Mouse (Mus musculus): ENCODE measurements at regions not wholly inside any gene's neighbourhood (a gene's known extent, or its start where the extent isn't known, plus 50 kb on each side); places are given as distances from the start of the nearest gene placed in this dataset.
A peak's percentile ranks its signal among the peaks of the same experiment; 100 is the strongest.

DNA sequence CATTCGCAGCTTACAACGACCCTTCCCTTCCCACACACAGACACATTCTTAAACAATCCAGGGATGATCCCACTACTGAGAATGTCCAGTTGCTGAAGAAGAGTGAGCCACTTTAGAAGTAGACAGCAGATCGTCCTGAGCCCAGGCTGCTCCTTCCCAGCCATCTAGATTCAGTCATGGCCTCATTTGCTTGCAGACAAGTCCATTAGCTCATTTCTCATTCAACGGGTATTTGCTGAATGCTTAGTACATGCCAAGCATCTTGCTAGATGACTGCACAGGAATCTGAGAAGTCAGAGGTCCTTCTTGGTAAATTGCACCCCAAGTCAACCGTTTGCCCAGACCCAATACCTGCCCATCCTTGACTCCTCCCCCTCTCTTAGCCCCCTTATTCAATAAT is 57.8 kb downstream of the Ier5 start:
- no peak for DNase-seq

DNA sequence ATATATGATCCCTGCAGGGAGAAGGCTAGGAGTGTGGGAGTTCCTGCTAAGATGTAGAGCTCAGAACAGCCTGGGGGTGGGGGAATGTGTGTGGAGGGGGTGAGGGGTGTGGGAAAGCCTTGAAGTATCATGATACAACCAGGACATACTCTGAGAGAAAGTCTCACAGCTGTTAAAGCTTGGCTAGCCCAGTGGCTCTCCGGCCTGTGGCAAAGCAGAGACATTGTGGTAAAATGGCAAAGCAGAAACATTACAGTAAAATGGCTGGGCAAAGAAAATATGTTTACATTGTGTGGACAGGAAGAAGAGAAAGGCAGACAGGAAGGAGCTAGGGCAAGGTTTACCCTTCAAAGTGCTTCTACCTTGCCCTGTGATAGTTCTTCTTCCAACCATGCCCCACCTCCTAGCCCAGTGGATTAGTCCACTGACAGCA is 58.5 kb downstream of the Ier5 start:
- DNase-seq, result no peak

DNA sequence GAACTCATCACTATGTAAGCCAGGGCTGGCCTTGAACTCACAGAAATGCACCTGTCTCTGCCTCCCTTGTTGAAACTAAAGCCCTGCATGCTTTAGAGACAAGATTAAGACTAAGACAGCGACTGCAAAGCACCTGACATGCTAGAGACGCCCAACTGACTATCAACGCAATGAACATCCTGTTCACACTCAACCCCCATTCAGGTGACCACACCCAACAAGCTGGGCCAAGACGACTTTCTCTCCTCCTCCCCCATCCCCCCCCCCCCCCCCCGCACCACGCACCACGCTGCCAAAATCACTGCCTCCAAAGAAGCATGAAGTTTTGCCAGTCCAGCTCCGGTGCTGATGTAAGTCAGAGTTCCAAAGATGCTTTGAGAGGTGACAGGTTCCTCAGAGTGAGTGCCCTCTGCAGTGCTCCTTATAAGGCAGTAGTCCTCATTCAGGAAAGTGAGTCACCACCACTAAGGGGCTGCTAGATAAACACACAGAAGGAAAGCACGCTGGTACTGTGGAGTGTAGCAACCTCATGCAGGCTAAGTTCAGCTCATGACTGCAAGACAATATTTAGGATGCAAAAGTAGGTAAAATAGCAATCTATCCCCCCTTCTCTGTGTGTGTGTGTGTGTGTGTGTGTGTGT is 59.2 kb downstream of the Ier5 start:
- DNase-seq, result no peak

DNA sequence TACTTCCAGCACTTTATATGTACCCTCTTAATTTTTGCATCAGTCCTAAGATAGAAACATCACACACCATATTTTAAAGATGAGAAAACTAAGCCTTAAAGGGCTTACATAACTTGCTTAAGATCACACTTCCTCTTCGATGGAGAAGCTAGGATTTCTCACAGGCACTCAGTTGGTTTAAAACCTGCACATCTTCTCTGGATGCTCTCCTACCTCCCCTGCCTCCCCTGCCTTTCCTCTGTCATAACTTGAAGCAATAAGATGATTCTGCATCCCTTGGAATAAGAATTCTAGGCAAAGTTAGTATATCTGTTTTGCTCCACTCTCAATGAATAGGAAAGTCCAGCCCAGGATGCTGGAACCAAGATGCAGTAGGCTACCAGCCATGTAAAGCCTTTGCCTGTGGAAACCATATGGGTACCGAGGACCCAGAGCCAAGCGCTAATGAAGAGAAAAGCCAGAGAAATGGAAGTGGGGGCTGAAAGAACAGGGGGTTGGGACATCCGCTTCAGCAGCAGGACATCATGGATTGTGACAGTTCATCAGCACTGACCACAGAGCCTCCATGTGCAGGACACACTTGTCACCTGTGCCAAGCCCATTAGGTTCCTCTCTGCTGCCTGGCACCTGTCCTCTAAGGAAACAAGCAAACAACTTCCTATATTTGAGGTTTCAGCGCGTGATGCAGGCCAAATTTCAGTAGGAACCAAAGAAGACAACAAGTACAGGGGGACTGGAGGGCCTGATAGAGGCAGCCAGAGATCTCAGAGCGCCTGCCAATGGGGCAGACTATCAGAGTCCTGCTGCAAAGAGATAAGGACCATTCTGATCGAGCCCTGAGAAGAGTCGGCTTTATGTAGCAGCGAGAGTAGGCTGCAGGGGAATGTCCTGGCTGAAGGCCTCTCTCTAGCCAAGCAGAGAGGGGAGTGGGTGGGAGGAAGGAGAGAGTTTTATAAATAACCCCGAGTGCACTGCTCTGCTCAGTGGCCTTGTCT is 60.5 kb downstream of the Ier5 start:
- DNase-seq, result no peak

DNA sequence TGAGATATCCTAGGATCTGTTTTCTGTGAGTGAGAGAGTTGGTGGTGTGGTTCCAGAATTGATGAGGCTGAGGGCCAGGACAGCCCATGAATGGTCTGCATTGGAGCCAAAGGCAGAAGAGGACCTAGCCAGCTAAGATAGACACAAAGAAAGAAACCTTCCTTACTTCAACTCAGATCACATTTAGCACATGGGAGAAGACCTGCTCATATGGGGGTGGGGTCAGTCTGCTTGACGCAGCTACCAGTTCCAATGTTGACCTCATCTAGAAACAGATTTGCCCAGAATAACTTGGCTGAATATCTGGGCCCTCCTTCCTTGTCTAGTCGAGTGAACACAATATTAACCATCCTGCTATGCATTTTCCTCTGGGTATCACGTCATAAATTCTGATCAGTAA is 62.0 kb downstream of the Ier5 start:
- DNase-seq, result no peak

DNA sequence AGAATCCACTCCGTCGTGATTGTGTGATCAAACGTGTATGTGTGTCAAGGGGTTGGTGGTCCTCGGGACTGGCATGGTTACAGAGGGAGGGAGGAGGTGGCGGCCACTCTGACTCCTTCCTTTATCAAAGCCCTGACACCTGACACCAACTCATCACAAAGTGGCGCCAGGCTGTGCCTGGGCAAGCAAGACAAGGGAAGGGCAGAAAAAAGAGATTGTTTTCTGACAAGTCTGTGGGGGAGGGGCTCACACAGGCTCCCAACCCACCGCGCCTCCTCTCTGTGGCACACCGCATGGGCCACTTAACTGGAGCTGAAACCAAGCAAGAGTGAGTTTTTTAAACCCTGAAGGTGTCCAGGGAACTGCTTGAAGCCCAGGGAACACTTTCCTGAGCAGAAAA is 68.5 kb downstream of the Ier5 start:
- DNase-seq, result no peak

DNA sequence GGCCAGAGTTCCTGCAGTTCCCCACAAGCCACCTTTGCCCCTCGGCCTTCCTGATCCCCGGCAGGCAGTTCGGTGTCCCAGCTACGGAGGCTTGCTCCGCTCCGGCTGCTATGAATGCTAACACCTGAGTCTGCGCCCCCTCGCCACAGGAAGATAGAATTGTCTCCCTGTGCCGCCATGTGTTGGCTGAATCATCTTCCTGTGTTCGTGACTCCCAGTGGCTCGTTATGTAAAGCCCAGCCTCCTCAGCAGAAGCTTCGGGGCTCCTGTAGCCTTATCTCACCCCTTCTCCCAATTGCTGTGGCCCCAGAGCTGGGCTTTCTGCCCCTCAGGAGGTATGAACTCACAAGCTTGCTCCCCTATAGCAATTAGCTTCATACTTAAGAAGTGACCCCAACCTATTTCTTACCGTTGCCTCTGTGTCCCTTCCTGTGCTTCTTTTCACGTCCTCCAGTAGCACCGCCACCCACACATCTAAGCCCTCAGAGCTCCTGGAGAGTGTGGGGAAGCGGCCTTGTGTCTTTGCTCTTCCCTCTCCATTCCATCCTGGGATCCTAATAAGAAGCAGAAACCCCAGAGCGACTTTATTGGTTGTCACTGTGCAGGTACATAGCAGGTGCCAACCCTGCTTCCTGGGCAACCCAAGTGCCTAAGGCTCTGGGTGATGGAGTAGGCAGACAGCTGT is 70.1 kb downstream of the Ier5 start:
- no peak for DNase-seq

DNA sequence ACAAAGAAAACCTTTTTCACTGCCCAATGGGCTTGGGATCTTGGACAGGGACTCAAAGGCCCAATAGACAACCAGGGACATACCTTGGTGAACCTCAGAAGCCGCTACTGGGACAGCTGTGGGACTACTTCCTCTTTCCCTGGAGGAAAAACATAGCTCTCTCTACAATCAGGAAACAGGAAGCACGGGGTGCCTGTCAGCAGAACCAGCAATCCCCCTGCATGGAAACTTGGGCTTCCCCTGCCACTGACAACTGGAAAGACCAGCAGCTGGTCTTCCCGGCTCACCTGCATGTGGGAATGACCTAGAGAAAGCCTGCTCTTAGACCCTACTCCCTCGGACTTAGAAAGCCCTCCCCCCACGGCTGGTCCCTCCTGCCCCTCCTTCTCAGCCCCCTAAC is 70.7 kb downstream of the Ier5 start:
- DNase-seq, result no peak

DNA sequence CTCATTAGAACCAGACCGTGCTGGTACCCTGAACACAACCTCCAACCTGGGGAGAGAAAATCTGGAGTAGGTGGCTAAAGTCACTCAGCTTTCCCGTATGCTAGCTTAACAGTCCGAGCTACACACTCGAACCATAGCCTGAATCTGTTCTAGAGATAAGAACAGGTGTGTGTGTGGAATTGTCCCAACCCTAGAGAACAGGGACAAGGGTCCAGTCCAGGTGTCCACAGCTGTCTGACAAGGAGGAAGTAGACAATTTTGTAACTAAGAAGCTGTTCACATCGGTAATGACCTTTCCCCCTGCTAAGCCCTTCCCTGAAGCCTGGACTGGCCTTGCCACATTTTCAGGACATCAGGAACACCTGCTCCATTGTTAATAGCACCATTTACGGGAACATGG is 71.3 kb downstream of the Ier5 start:
- no peak for DNase-seq

DNA sequence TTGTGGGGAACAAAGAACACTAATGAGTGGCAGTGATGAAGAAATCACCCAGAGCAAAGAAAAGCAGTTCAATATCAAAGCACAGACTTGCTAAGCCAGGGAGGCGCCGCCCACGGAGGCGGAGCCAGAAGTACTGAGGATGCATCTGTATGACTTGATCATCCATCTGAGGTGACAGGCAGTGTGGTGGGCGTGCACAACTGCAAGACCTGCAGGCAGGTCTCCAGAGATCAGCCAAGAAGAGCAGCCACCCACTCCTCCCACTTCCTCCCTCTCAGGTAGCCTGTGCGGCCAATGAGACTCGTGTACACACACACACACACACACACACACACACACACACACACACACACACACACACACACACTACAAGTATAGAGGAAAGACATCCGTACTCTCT is 71.9 kb downstream of the Ier5 start:
- no peak for DNase-seq

DNA sequence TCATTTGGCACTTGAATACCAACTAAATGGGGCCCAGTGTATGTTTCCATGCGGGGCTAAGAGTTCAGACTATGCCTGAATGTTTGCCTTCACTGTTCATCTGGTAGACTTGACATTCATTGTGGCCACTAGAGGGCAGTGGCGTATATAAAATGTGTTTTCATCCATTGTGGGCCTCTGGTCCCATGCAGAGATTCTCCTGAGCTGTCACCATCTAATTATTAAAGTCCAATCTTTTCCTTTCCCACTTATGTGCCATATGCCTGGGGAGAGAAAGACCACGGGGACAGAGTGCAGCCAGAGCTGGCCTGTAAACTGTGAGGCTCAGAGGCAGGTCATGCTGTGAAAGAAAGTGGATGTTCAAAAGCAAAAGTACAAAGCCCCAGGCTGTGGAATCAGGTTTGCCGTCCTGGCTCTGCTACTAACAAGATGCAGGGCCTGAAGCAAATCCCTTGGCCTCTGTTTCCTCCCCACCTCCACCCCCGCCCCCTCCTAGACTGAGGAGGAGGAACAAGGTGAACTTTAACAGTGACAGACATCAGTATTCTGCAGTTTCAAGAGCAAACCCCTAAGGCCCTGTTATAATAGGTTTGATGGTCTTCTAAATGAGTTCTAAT is 73.5 kb downstream of the Ier5 start:
- DNase-seq, result peak; percentile 50

DNA sequence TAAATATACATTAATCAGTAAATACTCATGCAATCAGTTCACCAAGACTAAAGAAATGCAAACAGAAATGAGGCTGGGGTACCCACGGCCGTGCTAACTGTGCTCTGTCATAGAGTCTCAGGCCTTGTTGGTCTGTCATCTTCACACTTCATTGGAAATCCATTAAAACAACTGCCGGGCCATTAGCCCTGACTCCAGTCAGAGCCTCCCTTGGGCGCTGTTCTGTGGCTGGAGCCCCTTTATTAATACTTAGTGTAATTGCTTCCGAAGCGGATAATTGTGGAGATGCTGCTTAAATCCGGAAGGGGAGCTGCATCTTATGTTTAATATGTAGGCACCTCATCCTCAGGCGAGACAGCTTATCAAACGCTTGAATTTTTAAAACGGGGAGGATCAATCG is 76.1 kb downstream of the Ier5 start:
- no peak for DNase-seq

DNA sequence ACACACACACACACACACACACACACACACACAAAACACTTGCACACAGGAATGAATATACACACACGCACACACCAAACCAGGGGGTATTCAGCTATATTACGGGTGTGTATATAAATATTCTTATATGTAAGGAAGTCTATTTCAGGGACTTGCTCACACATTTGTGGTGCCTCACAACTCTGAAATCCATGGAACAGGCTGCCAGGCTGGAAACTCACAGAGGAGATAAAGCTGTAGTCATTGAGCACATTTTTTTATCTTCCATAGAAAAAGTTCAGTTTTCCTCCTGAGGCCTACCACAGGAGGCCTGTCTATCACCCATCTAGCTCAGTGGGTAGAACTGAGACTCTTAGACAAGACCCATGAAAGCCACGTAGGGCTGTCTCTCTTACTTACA is 83.8 kb downstream of the Ier5 start:
- DNase-seq, result no peak

DNA sequence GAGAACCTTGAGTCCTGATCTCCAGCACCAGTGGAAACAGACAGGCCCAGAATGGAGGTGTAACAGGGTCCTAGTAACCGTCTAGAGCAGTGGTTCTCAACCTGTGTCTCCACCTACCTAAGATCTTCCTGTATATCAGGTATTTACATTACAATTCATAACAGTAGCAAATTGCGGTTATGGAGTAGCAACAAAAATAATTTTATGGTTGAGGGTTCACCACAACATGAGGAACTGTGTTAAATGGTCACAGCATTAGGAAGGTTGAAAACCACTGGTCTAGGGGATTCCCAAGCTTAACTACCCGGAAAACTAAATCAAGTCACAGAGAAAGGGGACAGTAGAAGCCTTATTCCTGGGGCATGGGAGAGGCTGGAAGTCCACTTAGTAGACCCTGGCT is 84.5 kb downstream of the Ier5 start:
- DNase-seq, result no peak

DNA sequence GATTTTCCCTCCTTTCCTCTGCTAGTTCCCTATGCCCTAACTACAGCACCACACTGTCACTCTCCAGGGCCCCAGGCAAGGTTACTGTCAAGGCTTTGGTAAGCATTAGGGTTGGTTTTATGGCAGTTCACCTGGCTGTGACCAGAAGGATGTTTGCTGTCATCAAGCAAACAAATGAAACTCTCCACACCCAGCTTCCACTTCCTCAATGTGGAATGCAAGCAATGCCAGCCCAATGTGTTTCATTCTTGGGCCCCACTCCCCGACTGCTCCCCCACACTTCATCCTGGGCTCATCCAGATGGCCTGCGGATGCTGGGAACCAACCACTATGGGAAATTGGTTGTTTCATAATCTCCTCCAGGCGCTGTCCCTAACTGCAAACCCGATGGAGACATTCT is 85.7 kb downstream of the Ier5 start:
- no peak for DNase-seq

DNA sequence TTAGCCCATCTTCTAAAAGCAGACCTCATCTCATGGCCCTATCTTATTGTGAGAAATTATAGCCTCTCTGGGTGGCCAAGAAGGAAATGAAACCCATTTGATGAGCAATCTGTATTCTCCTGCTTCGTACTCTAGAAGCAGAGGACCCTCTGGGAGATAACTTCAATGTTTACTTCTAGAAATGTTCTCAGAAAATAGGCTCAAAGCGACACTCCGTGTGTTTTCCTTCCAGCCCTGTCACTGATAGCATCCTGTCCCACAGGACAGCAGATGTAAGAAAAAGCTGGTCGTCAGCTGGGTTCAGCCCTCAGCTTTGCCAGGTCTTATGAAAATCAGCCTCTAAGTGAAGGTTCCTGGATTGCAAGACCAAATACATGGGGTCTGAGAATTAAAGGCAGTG is 86.1 kb downstream of the Ier5 start:
- DNase-seq, result no peak

DNA sequence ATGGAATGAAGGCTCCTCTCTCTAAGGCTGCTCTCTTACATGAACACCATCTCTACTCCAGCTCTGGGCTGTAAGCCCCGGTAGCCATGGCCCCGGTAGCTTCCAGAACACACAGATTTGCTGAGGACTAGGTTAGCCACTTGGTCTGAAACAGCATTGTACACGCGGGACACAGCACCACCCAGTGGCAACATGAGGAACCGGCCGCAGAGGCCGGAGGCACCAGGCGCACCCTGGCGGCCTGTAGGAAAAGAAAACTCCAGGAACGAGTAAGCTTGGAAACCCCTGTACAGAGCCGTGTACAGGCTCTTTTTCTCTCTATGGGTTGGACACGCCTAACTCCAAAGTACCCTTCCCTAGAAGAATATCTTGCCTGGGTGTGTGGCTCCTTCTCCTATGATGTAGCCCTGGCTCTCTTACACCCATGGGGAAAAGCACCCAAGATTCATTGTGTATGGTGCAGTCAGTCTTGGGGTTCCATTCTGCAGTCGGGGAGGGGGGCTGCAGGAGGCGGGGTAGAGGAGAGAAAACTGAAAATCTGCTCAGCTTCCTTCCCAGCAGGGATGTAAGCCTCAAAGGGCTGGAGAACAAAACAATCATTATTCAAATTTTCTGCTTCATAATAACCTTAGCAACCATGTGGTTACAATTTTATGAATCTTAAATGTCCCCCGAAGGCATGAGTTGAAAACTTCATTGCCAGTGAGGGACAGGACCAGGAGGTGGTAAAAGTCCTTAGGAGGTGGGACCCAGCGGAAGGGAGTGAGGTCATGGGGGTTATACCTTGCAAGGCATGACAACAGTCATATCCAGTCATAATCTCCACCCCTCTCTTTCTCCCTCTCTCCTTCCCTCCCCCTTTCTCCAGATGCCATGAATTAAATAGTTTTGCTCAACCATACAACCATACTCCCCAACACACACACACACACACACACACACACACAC is 92.6 kb downstream of the Ier5 start:
- DNase-seq, result peak; percentile 76

DNA sequence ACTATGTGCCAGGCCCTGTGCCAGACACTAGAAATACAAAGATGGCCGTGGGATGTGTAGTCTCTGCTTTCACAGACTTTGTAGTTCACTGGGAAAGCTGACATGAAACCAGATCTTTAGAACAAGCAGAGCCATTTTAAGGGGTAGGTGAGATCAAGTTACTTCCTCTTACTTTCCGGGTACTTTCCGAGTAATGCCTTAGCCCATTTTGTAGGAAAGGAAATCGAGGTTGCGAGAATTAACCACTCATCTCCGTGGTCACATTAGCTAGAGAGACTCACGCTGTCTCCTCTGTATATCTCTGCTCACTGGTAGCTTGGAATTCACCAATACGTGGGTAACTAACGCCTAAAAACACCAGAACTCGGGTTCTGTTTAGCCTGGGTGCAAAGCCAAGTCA is 93.3 kb downstream of the Ier5 start:
- no peak for DNase-seq

DNA sequence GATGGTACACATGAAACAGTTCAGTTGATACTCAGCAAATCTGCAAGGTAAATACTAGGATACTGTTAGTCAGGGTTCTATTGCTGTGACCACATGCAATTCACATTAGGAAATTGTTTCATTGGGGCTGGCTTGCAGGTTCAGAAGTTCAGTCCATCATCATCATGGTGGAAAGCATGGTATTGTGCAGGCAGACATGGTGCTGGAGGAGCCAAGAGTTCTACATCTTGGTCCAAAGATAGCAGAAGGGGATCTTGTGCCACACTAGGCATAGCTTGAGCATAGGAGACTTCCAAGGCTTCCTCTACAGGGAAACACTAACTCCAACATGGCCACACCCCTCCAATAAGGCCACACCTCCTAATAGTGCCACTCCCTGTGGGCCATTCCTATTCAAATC is 99.1 kb downstream of the Ier5 start:
- DNase-seq, result no peak

DNA sequence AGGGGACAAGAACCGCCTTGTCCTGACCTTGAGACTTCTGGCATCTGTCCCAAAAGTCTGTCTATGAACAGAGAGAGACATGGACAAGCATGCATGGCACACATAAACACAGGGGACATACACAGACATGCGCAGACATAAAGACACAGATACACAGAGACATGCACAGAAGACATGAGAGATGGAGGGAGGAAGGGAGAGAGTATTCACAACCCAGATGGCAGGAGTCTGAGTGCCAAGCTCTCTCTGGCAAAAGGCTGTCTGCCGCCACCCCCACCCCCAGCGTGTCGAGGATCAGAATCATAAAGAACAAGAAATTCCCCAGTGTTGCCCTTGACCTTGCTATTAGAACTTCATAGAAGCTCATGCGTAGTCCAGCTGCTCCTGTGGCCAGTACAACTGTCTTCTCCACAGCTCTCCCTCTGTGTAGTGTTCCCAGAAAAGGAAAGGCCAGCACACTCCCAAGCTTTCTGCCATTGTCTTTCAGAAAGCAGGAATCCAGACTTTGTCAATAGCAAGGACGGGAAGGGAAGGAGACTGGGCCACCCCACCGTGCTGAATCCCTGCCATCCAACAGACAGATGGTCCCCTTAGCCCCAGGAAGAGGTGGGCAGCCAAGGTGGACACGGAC is 99.8 kb downstream of the Ier5 start:
- no peak for DNase-seq

DNA sequence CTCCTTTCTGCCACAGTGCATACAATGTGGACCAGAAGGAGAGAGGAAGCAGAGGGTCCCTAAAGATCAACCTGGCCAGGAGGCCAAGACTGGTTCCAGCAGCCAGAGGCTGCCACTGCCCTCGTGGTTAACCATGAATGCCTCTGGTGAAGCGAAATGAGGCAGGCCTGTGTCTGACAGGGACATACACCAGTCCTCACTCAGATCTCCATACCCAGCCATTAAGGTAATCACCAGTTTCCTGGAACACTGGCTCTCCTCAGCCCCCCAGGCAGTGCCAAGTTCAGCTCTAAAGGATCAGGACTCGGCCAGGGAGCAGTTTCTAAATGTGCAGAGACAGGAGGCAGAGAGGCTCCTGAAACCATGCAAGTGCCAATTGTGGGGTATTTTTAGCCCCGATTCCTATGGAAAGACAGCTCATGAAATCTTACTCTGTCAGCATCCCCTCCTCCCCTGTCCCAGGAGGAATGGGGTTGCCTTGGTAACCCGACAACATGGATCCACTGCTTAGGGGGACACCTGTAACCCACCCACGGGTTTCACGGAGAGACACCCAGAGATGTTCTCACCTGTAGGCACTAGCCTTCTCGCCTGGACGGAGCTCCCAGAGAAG is 103.6 kb downstream of the Ier5 start:
- no peak for DNase-seq
